Mouse (Mus musculus) ovary, postnatal 36 days (tissue): ENCODE measurements around the gene Ubxn2a.
A peak's percentile ranks its signal among the peaks of the same experiment; 100 is the strongest.
"Not testable (repeated sequence)": the region's sequence is repeated elsewhere in the genome, so short reads cannot be mapped to it uniquely, and the experiment has no call there.

Source experiments
- DNase-seq: peaks from one replicate; pipeline ENCODE4 v3.0.0; 2022; ENCODE audit warnings: low spot score, mixed read lengths

Gene Ubxn2a

DNA sequence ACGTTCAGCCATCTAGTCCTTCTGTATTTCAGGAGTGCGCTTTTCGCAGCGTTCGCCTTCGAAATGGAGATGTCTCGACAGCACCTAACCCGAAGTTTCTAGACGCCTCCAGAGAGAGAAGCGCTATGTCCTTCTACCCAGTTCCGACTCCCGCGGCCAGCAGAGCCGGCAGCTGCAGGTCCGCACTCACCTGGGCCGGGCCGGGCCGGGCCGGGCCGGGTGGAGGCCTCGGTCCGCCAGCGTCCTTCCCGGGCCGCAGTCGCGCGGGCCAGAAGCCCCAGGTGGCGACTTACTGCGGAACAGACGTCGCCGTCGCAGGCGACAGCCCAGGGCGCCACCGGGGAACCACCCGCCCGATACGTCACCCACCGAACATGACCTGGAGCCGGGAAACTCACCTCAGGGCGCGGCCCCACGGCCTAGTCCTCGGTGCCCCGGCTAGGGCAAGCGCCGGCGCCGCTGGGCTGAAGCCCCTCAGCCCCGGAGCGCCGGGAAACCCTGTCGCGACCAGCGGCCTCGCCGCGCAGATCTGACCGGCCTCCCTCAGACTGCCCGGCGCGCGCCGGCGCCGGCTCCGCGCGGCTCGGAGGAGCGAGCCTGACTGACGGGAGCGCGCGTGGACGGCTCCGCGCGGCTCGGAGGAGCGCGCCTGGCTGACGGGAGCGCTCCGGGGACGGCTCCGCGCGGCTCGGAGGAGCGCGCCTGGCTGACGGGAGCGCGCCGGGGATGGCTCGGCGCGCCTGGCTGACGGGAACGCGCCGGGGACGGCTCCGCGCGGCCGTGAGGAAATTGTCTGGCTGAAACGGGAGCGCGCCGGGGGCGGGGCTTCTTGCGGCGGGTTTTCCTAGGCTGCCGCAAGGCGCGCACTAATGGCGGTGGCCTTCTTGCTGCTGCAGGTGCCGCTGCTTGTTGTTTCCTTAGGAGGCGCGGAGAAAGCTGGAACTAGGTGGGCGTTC is at the start of gene Ubxn2a:
TSS of gene Ubxn2a (minus strand) at position 755 of the 956 bp plus-strand sequence.
- peak; percentile 95 for DNase-seq

DNA sequence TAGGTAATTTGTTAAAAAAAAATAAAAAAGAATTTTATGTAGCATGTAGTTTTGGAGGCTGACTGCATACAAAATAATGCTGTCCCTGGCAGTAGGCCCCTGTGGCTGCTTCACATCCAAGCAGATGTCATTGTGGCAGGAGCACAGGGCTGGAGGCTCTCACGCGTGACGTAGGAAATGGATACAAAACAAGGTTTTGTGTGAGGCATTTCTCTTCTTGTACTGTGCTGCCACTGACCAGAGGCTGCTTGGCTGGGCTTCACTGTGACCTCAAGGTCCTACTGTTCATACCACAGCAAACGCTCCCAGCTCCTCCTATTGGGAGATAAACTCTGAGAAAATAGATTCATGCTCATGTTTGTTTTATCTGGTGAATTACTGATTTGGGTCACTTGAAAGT is 45.7 kb upstream of the Ubxn2a start:
- DNase-seq, result peak; percentile 8

DNA sequence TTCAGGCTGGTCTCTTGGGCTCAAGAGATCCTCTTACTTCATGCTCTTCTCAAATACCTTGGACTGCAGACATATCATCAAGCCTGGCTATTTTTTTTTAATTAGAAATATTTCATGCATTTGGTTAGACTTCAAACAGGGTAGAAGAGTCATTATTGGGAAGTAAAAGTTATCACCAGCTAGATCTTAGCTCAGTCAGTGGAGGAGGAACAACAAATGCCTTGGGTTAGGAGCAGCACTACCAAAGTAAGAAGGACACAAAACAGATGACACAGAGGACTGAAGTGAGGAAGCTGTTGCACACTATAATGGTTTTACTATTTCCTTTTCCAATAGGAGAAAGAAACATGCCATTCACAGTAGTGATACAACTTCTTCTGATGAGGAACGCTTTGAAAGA is 44.8 kb upstream of the Ubxn2a start:
- no peak for DNase-seq

DNA sequence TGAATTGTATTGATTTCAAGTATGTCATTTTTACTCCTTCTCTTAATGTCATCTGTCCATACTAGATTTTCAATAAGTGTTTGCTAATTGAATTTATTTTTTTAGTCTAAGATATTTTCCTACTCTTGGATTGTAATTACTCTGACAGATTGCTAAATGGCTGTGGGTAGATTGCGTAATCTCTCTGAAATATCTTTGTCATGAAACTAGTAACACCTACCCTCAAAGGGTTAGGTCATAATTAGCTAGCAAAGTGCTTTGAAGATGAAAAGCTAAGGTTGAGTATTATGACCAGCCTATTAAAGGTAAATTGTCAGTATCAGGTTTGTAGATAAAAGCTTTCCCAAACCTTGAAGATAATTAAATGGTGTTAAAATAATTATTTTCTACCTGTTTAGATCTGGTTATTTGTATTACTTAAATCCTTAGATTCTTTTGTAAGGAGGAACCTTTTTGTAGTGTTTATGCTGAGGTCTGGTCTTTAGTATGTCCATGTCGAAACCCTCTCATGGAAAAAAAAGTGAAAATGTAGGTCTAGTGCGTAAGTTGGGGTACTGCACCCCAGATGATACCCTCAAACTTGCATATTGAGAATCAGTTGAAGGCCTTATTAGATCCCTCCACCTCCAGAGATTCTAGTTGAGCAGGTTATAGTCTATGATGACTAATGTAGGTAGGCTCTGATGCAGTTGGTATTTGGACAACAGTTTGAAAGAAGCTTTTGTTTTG is 23.5 kb upstream of the Ubxn2a start:
- DNase-seq, result no peak

DNA sequence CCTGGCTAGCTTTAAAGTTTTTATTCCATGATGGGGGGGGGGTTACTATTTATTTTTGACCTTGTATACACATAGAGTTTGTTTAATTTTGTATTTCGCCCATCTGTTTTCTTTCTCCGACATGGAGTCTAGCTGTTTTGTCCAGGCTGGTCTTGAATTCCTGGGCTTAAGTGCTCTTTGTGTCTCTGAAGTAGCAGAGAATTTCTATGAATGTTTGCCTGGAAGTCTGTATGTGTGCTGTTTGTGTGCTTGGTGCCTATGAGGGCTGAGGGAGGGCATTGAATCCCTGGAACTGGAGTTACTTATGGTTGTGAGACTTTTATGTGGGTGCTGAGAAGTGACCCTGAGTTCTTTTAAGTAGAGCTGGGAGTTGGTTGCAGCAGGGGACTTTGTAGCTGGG is 20.7 kb upstream of the Ubxn2a start:
- DNase-seq, result no peak

DNA sequence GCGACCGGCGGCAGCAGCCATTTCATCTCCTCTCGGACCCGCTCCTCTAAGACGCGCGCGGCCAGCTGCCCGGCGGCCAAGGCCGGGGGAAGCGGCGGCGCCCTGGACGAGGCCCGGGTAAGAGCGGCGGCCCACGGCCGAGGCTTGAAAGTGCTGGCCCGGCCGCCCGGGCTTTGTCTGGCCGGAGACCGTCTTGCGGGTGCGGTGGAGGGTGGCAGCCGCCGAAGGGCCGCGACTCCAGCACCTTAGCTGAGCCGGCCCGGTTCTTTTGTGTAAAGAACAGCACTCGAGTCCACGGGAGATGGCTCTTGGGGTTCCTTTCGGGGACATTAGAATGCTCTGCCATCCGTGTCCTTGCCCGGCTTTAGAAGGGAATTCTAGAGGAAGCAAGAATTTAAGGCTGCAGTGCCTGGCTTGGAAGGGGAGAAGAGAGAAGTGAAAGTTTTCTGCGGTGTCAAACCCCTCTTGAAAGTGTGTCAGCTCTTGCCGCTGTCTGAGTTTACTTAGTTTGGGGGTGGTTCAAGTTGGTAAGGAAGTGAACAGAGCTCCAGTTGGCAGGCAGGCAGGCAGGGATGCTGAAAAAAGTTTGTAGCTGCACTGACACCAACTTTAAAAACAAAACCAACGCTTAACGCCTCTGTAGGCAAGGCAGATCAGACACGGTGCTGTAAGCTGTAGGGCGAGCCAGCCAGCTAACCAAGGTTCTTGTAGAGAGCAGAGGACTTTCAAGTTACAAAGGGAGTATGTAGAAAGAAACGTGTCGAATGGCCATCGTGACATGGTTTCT is 10.5 kb upstream of the Ubxn2a start:
- DNase-seq, result peak; percentile 67

DNA sequence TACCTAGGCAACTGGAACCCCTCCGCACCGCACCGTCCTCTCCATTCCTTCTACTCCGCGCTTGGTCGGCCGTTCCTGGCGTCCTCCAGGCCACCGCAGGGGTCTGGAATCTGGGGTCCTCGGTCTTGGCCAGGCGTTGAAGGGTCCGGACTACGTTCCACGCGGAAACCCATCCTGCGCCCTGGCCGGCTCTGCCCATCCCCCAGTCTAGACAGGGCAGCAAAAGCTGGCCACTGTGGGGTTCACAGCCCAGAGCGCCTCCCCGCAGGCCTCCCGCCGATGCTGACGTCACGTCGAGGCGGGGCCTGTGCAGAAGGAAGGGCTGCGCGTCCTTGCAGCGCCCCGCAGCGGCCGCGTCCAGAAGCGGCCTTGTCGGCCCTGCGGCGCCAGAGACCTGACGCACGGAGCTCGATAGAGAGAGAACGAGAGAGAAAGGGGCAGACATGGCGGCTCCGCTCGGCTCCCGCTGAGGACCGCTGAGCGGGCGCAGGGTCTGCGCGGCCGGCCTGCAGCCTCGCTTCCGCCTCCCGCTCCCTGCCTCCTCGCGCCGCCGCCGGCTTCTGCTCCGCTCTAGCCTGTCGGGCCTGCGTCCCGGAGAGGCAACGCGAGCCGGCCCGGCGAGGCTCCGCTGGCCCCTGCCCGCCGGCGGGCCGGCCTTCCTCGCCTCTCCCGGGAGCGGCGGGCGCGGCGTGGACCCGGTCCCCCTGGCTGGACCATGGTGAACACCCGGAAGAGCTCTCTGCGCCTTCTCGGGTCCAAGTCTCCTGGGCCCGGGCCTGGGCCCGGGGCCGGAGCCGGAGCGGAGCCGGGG is 9.7 kb upstream of the Ubxn2a start, which contains the start of gene Atad2b:
TSS of gene Atad2b (plus strand) at position 360 of the 811 bp plus-strand sequence.
- peak; percentile 98 for DNase-seq

DNA sequence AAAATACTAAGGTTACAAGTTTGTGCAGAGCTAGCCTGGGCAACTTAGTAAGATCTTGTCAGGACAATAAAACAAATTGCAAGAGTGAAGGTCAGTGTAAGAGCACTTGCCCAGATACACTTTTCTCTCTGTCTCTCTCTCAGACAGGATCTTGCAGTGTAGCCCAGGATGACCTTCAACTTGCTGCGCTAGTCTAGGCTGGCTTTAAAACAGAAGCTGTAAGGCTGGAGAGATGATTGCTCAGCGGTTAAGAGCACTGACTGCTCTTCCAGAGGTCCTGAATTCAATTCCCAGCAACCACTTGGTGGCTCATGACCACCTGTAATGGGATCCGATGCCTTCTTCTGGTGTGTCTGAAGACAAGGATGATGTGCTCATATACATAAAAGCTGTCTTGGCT is 7.4 kb upstream of the Ubxn2a start:
- DNase-seq, result no peak

DNA sequence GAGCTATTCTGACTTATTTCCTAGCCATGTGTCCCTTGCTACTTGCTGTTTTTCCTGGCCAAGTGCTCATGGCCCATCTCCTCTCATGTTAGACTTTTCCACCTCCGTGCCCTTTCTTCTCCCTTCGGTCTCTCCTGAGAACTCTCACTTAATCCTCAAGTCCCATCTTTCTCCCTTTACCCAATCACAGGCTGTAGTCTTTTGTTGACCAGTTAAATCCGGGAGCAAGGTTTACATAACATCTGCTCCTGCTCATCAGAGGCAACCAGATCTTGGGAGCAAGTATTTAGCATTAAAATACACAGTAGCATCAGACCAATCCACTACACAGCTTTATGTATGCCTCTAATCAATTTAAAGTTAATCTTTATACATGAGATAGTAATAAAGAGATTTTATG is 6.9 kb upstream of the Ubxn2a start:
- no peak for DNase-seq

DNA sequence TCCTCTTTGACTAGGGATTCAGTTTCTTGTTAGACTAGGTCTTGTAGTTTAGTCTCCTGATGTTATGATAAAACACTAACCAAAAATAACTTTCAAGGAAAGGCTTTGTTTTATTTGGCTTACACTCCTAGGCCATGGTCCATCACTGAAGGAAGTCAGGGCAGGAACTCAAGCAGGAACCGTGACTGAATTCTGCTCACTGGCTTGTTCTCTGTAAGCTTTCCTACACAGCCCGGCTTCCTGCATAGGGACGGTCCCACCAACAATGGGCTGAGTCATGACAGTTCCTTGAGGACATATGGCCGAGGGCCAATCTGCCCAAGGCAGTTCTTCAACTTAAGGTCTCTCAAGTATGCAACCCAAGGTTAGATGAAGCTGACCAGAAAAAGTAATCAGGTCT is 4.2 kb upstream of the Ubxn2a start:
- peak; percentile 6 for DNase-seq

DNA sequence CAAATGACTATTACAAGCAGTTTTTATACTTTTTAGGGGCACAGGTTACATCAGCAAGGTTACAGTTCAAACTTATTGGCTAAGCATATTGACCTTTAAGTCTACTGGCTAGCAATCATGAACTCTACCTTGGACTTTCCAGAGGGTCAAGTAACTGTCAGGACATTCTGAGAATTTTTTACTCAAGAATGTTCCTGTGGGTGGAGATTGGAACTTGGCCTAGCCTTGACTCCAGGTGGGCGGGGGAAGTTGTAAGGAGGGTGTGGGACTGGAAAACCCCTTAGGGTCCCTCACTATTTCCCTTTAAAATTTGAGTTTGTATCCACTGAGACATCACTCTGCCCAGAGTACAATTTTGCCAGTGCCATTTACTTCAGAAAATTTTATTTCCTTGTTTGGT is 3.0 kb upstream of the Ubxn2a start:
- not testable (repeated sequence) for DNase-seq

DNA sequence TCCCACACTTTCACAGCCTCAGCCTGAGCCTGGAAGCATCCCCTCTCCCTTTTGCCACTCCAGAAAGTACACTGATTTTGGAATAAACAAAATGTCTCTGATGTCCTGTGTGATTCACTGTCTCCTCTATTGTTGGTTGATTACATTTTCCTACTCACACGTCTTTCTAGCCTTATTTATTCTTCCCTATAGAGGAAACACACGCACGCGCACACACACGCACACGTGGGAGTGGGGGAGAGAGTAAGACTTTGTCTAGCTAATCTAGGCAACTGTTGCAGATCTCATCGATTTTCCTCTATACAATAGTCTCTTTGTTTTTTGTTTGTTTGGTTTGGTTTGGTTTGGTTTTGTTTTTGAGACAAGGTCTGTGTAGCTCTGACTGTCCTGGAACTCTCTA is 886 bp upstream of the Ubxn2a start:
- no peak for DNase-seq

DNA sequence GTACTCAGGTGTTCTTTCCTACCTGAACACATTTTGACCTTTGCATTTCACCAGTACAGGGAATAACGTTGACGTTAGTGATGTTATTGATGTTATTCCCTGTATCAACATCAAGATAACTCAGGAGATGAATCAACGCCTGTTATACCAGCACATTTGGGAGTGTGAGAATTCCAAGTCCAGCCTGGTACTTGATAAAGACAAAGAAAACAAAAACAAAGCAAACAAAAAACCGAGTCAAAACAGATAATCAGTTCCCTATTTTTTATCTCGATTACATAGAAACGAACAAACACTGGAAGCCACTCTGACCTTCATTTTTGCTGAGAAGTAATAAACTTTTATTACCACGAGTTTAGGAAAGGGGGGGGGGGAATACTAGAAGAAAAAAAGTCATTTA is 1.0 kb downstream of the Ubxn2a start:
- no peak for DNase-seq

DNA sequence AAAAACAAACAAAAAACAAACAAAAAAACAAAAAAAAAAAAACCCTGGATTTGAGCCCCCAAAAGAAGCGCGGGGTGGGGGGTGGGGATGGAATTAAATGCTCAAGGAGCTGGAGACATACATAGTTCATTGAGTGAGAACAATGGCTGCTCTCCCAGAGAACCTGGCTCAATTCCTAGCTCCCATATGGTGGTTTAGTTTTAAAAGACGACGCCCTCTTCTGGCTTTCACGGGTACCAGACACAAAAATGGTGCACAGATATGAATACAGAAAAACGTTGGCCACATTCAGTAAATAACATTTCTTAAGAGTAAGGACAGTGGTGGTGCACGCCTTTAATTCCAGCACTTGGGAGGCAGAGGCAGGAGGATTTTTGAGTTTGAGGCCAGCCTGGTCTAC is 1.6 kb downstream of the Ubxn2a start:
- DNase-seq, result no peak

DNA sequence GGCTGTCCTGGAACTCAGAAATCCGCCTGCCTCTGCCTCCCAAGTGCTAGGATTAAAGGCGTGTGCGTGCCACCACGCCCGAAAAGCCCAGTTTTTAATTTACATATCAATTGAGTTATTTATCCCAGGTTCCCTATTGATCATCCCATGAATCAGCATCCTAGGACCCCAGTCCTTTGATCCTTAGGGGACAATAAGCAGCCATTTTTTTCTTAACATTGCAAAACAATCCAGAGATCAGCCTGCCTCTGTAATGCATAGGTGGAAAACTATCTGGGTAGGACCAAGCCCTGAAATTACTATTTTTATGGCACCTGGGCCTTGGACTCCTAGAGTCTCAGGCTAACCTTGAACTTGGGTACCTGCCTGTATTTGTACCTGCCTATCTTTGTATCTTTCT is 9.5 kb downstream of the Ubxn2a start:
- no peak for DNase-seq

DNA sequence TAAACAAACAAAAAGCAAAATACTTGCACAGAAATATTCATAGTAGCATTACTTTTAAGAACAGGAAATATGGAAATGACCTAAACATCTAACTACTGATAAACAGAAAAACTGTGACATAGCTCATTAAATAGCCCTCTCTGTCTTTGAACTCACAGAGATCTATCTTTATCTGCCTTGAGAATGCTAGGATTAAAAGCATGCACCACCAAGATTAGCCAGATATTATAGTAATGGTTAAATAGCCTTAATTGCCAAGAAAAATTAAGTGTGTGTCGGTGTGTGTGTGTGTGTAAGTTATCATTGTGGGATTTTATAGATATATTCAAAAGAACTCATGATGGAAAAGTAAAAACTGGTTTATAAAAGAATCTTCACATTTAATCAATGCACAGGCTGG is 17.6 kb downstream of the Ubxn2a start:
- DNase-seq, result no peak

DNA sequence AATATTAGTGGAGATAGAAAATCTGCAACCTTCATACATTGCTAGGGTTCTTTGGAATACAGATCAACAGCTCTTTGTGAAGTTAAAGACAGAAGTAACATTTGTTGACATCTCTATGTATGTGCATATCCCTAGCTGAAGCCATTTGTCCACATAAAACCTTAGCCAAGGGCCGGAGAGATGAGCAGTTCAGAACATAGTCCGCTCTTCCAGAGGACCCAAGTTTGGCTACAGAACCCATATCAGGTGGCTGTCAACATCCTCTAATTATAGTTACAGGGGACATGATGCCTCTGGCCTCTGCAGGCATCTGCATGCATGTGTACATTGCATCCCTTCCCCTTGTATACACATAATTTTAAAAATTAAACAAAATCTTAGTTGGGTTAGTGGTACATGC is 18.3 kb downstream of the Ubxn2a start:
- DNase-seq, result no peak

DNA sequence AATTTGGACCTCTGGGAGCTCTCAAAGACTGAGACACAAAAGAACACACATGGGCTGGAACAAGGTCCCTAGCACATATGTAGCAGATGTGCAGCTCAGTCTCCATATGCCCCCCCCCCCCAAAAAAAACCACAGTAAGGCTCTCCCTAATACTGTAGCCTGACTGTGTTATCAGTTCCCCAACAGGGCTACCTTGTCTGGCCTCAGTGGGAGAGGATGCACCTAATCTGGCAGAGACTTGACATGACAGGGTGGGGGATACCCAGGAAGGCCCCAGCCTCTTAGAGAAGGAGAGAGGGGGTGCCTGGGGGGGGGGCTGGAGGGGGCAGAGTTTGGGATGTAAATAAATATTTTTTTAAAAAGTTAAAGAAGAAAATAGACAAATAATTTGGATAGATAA is 18.8 kb downstream of the Ubxn2a start:
- no peak for DNase-seq

DNA sequence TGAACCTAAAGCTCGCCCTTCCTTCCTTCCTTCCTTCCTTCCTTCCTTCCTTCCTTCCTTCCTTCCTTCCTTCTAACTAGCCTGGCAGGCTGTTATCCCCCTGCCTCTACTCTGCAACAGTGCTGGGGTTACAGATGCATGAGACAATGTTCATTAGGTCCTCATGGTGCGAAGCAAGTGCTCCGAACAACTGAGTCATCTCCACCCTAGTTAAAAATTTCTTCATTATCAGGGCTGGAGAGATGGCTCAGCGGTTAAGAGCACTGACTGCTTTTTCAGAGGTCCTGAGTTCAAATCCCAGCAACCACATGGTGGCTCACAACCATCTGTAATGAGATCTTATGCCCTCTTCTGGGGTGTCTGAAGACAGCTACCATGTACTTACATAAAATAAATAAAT is 20.9 kb downstream of the Ubxn2a start:
- not testable (repeated sequence) for DNase-seq

DNA sequence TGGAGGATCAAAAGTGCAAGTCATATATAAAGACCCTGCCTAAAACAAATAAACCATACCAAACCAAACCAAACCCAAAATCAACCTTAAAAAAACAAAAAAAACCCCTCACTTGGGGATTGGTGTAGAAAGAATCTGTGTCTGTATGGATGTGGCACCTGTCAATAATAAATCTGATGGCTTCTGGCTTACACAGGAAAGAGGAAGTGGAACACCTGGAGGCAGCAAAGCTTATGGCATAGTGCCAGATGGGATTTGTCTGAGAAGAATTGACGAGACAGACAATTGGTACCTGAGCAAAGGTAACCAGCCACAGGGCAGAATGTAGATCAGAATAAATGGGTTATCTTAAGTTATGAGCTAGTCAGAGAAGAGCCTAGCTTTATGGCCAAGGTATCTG is 22.4 kb downstream of the Ubxn2a start:
- no peak for DNase-seq

DNA sequence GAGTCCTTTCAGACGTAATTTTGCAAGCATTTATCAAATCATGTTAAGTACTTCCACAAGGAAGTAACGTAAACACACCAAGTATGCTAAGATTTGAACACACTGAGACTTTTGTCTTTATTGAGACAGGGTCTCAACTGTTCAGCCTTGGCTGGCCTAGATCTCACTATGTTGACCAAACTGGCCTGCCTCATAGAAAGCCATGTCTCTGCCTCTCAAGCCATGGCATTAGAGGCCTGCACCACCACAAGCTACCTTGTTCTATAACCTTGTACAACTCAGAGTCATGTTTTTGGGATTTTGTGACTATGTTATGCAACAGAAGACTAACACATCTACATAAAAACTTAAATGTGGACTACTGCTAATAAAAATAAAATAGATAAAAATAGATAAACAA is 25.4 kb downstream of the Ubxn2a start:
- DNase-seq, result no peak

DNA sequence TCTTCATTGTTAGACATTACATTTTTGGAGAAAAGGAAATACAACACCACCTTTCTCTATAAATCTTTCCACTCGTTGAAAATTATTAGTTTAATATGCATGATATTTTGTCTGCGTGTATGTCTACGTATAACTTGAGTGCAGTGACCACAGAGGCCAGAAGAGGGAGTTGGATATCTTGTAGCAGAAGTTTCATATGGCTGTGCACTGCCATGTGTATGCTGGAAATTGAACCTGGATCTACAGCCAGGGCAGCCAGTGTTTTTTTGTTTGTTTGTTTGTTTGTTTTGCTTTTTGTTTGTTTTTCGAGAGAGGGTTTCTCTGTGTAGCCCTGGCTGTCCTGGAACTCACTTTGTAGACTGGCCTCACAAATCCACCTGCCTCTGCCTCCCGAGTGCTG is 28.5 kb downstream of the Ubxn2a start:
- DNase-seq, result no peak
